Mouse (Mus musculus) monocyte, adult 2 months (primary cell): ENCODE measurements around the gene Ldhb.

Experiments used
- DNase-seq, 2 experiments: peaks; one replicate each; pipeline ENCODE4 v3.0.0; 2022; ENCODE audit warnings: low spot score in 2 of 2, low read depth in 1 of 2

The Ldhb gene

GRCm38 (mm10) chr6:142451381-142451780, 56.4 kb downstream of the Ldhb start:
- no peak for DNase-seq
